Mouse (Mus musculus): ENCODE data around the gene Pnn.
"Not testable (repeated sequence)": the region's sequence is repeated elsewhere in the genome, so short reads cannot be mapped to it uniquely, and the experiment has no call there.

Pnn gene

GRCm38 (mm10) chr12:59066448-59067077 lies at the start of gene Pnn:
TSS of gene Pnn (plus strand) at chr12:59066884.
- in situ Hi-C loops (cut with MboI; ENCODE audit: unreplicated experiment in 2 of 2), result loop anchor here in 1 of 2 experiments (5.0 kb wide), 1 partner anchor 141 kb away; no protein-coding TSS in a partner anchor

- in situ Hi-C loops (cut with MboI; ENCODE audit: unreplicated experiment in 2 of 2), result loop anchor here in 1 of 2 experiments (25.0 kb wide), 2 partner anchors 119 to 519 kb away; no protein-coding TSS in a partner anchor
Observed at GRCm38 (mm10) chr12:59017970-59018369, 48.7 kb upstream of the Pnn start.

- in situ Hi-C loops (cut with MboI; ENCODE audit: unreplicated experiment in 2 of 2), result loop anchor here in 1 of 2 experiments (25.0 kb wide), 2 partner anchors 117 to 517 kb away; no protein-coding TSS in a partner anchor
Observed at GRCm38 (mm10) chr12:59019891-59020290, 46.8 kb upstream of the Pnn start.

- in situ Hi-C loops (cut with MboI; ENCODE audit: unreplicated experiment in 2 of 2), result loop anchor here in 1 of 2 experiments (25.0 kb wide), 2 partner anchors 116 to 516 kb away; no protein-coding TSS in a partner anchor
Observed at GRCm38 (mm10) chr12:59021306-59021705, 45.4 kb upstream of the Pnn start.

GRCm38 (mm10) chr12:59032101-59032500 lies 34.6 kb upstream of the Pnn start:
- in situ Hi-C loops (cut with MboI; ENCODE audit: unreplicated experiment in 2 of 2), result no loop called here

GRCm38 (mm10) chr12:59039162-59039970 lies 27.3 kb upstream of the Pnn start:
- in situ Hi-C loops (cut with MboI; ENCODE audit: unreplicated experiment in 2 of 2), result no loop called here

- in situ Hi-C loops (cut with MboI; ENCODE audit: unreplicated experiment in 2 of 2), result no loop called here
Observed at GRCm38 (mm10) chr12:59039971-59040844, 26.5 kb upstream of the Pnn start.

- in situ Hi-C loops (cut with MboI; ENCODE audit: unreplicated experiment in 2 of 2), result no loop called here
Observed at GRCm38 (mm10) chr12:59040851-59041250, 25.8 kb upstream of the Pnn start.

GRCm38 (mm10) chr12:59052470-59052869 lies 14.2 kb upstream of the Pnn start:
- in situ Hi-C loops (cut with MboI; ENCODE audit: unreplicated experiment in 2 of 2), result loop anchor here in 1 of 2 experiments (5.0 kb wide), 1 partner anchor 165 kb away; the partner anchor contains the start of gene Fbxo33

- in situ Hi-C loops (cut with MboI; ENCODE audit: unreplicated experiment in 2 of 2), result loop anchor here in 1 of 2 experiments (5.0 kb wide), 1 partner anchor 164 kb away; the partner anchor contains the start of gene Fbxo33
Observed at GRCm38 (mm10) chr12:59053166-59053565, 13.5 kb upstream of the Pnn start.

GRCm38 (mm10) chr12:59053976-59054375 lies 12.7 kb upstream of the Pnn start:
- in situ Hi-C loops (cut with MboI; ENCODE audit: unreplicated experiment in 2 of 2), result loop anchor here in 1 of 2 experiments (5.0 kb wide), 1 partner anchor 163 kb away; the partner anchor contains the start of gene Fbxo33

GRCm38 (mm10) chr12:59055196-59055850 lies 11.4 kb upstream of the Pnn start:
- in situ Hi-C loops (cut with MboI; ENCODE audit: unreplicated experiment in 2 of 2), result no loop called here

GRCm38 (mm10) chr12:59056222-59056621 lies 10.5 kb upstream of the Pnn start:
- in situ Hi-C loops (cut with MboI; ENCODE audit: unreplicated experiment in 2 of 2), result no loop called here

GRCm38 (mm10) chr12:59058242-59058641 lies 8.4 kb upstream of the Pnn start:
- in situ Hi-C loops (cut with MboI; ENCODE audit: unreplicated experiment in 2 of 2), result not testable (repeated sequence)

GRCm38 (mm10) chr12:59060322-59060721 lies 6.4 kb upstream of the Pnn start:
- in situ Hi-C loops (cut with MboI; ENCODE audit: unreplicated experiment in 2 of 2), result loop anchor here in 1 of 2 experiments (5.0 kb wide), 1 partner anchor 48 kb away; the partner anchor contains the start of genes Gemin2 and Sec23a

GRCm38 (mm10) chr12:59060993-59061595 lies 5.6 kb upstream of the Pnn start, which contains the start of gene Trappc6b:
TSS of gene Trappc6b (minus strand) at chr12:59061472.
- in situ Hi-C loops (cut with MboI; ENCODE audit: unreplicated experiment in 2 of 2), result loop anchor here in 1 of 2 experiments (5.0 kb wide), 1 partner anchor 49 kb away; the partner anchor contains the start of genes Gemin2 and Sec23a

- in situ Hi-C loops (cut with MboI; ENCODE audit: unreplicated experiment in 2 of 2), result loop anchor here in 1 of 2 experiments (5.0 kb wide), 2 partner anchors 53 to 142 kb away; partner anchors contain the start of genes Gemin2 and Sec23a
Observed at GRCm38 (mm10) chr12:59064837-59065236, 1.8 kb upstream of the Pnn start.

- in situ Hi-C loops (cut with MboI; ENCODE audit: unreplicated experiment in 2 of 2), result loop anchor here in 1 of 2 experiments (5.0 kb wide), 1 partner anchor 142 kb away; no protein-coding TSS in a partner anchor
Observed at GRCm38 (mm10) chr12:59065776-59066175, 908 bp upstream of the Pnn start.

GRCm38 (mm10) chr12:59067095-59067494 lies 411 bp downstream of the Pnn start:
- in situ Hi-C loops (cut with MboI; ENCODE audit: unreplicated experiment in 2 of 2), result loop anchor here in 1 of 2 experiments (5.0 kb wide), 1 partner anchor 140 kb away; no protein-coding TSS in a partner anchor
